Mouse (Mus musculus): ENCODE results near the gene Rpl19. TPM values are rescaled to one million over a fixed set of nuclear protein-coding genes. Genes with fewer than 3 reads are reported as not detected.

The Rpl19 gene
- total RNA-seq (2023; ENCODE audit: inconsistent age): 1,926 to 1,972 TPM (median 1,929 TPM) in 4 replicates

GRCm38 (mm10) chr11:98026570-98027296 lies at the start of gene Rpl19:
Gene Rpl19 (plus strand): TSS chr11:98026710.

GRCm38 (mm10) chr11:97985727-97986677 lies 40.5 kb upstream of the Rpl19 start, which contains the start of gene Plxdc1:
Gene Plxdc1 (minus strand): TSS chr11:97986444.

GRCm38 (mm10) chr11:97995564-97996288 lies 30.8 kb upstream of the Rpl19 start, which contains the start of gene Arl5c:
Gene Arl5c (minus strand): TSS chr11:97996181.

GRCm38 (mm10) chr11:98022555-98023371 lies 3.7 kb upstream of the Rpl19 start, which contains the start of gene Cacnb1:
Gene Cacnb1 (minus strand): TSS chr11:98023034.

GRCm38 (mm10) chr11:98052989-98053834 lies 26.7 kb downstream of the Rpl19 start, which contains the start of gene Stac2:
Gene Stac2 (minus strand): TSS chr11:98053462.

Other genes with a start within 250 kb of the Rpl19 start
- 1,799 to 2,035 TPM (median 2,014 TPM) in 4 replicates for gene Rpl23, start 244.3 kb upstream of the Rpl19 start, total RNA-seq (2023; ENCODE audit: inconsistent age)
- gene Lasp1, start 227.7 kb upstream of the Rpl19 start, total RNA-seq (2023; ENCODE audit: inconsistent age): 61.3 to 67.6 TPM (median 65.8 TPM) in 4 replicates
- gene B230217C12Rik, start 185.9 kb upstream of the Rpl19 start, total RNA-seq (2023; ENCODE audit: inconsistent age): 0.45 to 0.75 TPM (median 0.48 TPM) in 3 of 4 replicates, not detected in the other
- 0.45 to 0.93 TPM (median 0.88 TPM) in 4 replicates for gene Fbxo47, start 142.6 kb upstream of the Rpl19 start, total RNA-seq (2023; ENCODE audit: inconsistent age)
- 0.90 to 2.1 TPM (median 1.2 TPM) in 4 replicates for gene Plxdc1, start 40.3 kb upstream of the Rpl19 start, total RNA-seq (2023; ENCODE audit: inconsistent age)
- gene Arl5c, start 30.5 kb upstream of the Rpl19 start, total RNA-seq (2023; ENCODE audit: inconsistent age): 58.3 to 73.4 TPM (median 66.0 TPM) in 4 replicates
- 4.0 to 5.5 TPM (median 5.0 TPM) in 4 replicates for gene Cacnb1, start 3.7 kb upstream of the Rpl19 start, total RNA-seq (2023; ENCODE audit: inconsistent age)
- 28.5 to 33.3 TPM (median 32.4 TPM) in 4 replicates for gene Stac2, start 26.8 kb downstream of the Rpl19 start, total RNA-seq (2023; ENCODE audit: inconsistent age)
- 41.6 to 46.6 TPM (median 42.5 TPM) in 4 replicates for gene Fbxl20, start 123.7 kb downstream of the Rpl19 start, total RNA-seq (2023; ENCODE audit: inconsistent age)
- 76.7 to 88.2 TPM (median 86.9 TPM) in 4 replicates for gene Med1, start 166.6 kb downstream of the Rpl19 start, total RNA-seq (2023; ENCODE audit: inconsistent age)
- 98.4 to 119 TPM (median 111 TPM) in 4 replicates for gene Cdk12, start 176.3 kb downstream of the Rpl19 start, total RNA-seq (2023; ENCODE audit: inconsistent age)

All from B cell, adult (primary cell).